Mouse (Mus musculus): ENCODE data around the gene Ddx4. TPM values are rescaled to one million over a fixed set of nuclear protein-coding genes. Genes with fewer than 3 reads are reported as not detected.

Gene Ddx4
- total RNA-seq, 2 experiments from 2014 or later = not detected

- no peak for TF ChIP-seq CTCF (IDR thresholded peaks at IDR 0.05)
- no peak overlapping the region for H3K27ac ChIP-seq
These were observed 14.3 kb upstream of the Ddx4 start for GRCm38 (mm10) chr13:112666433-112667024.

GRCm38 (mm10) chr13:112661687-112662086 is 9.4 kb upstream of the Ddx4 start:
- no peak for DNase-seq
- no peak overlapping the region; the same call in 1 of the 2 replicates for H3K4me3 ChIP-seq
- no peak overlapping the region for H3K27ac ChIP-seq
- intact Hi-C loops (cut with DNase I) = loop anchor here (5.0 kb wide), 1 partner anchor 266 kb away; the partner anchor contains the start of genes Dhx29 and Mtrex
- TF ChIP-seq CTCF (IDR thresholded peaks at IDR 0.05) = no peak

More at GRCm38 (mm10) chr13:112666433-112667024, 14.3 kb upstream of the Ddx4 start:
- DNase-seq = no peak
- intact Hi-C loops (cut with DNase I) = no loop called here
- no peak overlapping the region for H3K4me3 ChIP-seq

GRCm38 (mm10) chr13:112660574-112661381 is 8.5 kb upstream of the Ddx4 start, which contains the start of gene Slc38a9:
Gene Slc38a9, plus strand, starts transcription at chr13:112660751.
- intact Hi-C loops (cut with DNase I) = loop anchor here (5.0 kb wide), 1 partner anchor 267 kb away; the partner anchor contains the start of genes Dhx29 and Mtrex

GRCm38 (mm10) chr13:112659986-112660573 is 7.8 kb upstream of the Ddx4 start:
- no peak for DNase-seq
- intact Hi-C loops (cut with DNase I) = loop anchor here (5.0 kb wide), 1 partner anchor 267 kb away; the partner anchor contains the start of genes Dhx29 and Mtrex
- Histone ChIP-seq H3K4me3 (peak overlapping the region; percentile 78), H3K27ac (peak overlapping the region; percentile 88)
- no peak for TF ChIP-seq CTCF (IDR thresholded peaks at IDR 0.05)

More at GRCm38 (mm10) chr13:112660574-112661381, 8.5 kb upstream of the Ddx4 start, which contains the start of gene Slc38a9:
- peak within 1 kb of the TSS; percentile 78 for H3K4me3 ChIP-seq
- H3K27ac ChIP-seq = peak within 1 kb of the TSS; percentile 88
- TF ChIP-seq CTCF (IDR thresholded peaks at IDR 0.05) = no peak
- DNase-seq = peak; percentile 95

- H3K4me3 ChIP-seq = no peak overlapping the region
- no peak for TF ChIP-seq CTCF (IDR thresholded peaks at IDR 0.05)
- intact Hi-C loops (cut with DNase I) = no loop called here
- H3K27ac ChIP-seq = no peak overlapping the region
- no peak for DNase-seq
These were observed 1.1 kb downstream of the Ddx4 start for GRCm38 (mm10) chr13:112651183-112651582.

- Histone ChIP-seq H3K4me3 (no peak overlapping the region), H3K27ac (no peak overlapping the region)
- no peak for TF ChIP-seq CTCF (IDR thresholded peaks at IDR 0.05)
- DNase-seq = no peak
- intact Hi-C loops (cut with DNase I) = no loop called here
These were observed 6.6 kb downstream of the Ddx4 start for GRCm38 (mm10) chr13:112645529-112646186.

GRCm38 (mm10) chr13:112644996-112645395 is 7.3 kb downstream of the Ddx4 start:
- no peak overlapping the region for H3K4me3 ChIP-seq
- H3K27ac ChIP-seq = no peak overlapping the region
- DNase-seq = no peak
- intact Hi-C loops (cut with DNase I) = no loop called here
- TF ChIP-seq CTCF (IDR thresholded peaks at IDR 0.05) = no peak

GRCm38 (mm10) chr13:112642897-112643296 is 9.4 kb downstream of the Ddx4 start:
- H3K27ac ChIP-seq = no peak overlapping the region
- DNase-seq = no peak
- H3K4me3 ChIP-seq = no peak overlapping the region
- intact Hi-C loops (cut with DNase I) = no loop called here
- no peak for TF ChIP-seq CTCF (IDR thresholded peaks at IDR 0.05)

GRCm38 (mm10) chr13:112639111-112639510 is 13.2 kb downstream of the Ddx4 start:
- no peak overlapping the region for H3K27ac ChIP-seq
- intact Hi-C loops (cut with DNase I) = no loop called here
- no peak for TF ChIP-seq CTCF (IDR thresholded peaks at IDR 0.05)
- DNase-seq = no peak
- H3K4me3 ChIP-seq = no peak overlapping the region

- Histone ChIP-seq H3K4me3 (no peak overlapping the region), H3K27ac (no peak overlapping the region)
- no peak for DNase-seq
- no peak for TF ChIP-seq CTCF (IDR thresholded peaks at IDR 0.05)
- intact Hi-C loops (cut with DNase I) = no loop called here
These were observed 15.8 kb downstream of the Ddx4 start for GRCm38 (mm10) chr13:112636498-112636897.

GRCm38 (mm10) chr13:112635174-112635837 is 17.0 kb downstream of the Ddx4 start:
- no peak for TF ChIP-seq CTCF (IDR thresholded peaks at IDR 0.05)
- intact Hi-C loops (cut with DNase I) = no loop called here
- Histone ChIP-seq H3K27ac (no peak overlapping the region), H3K4me3 (no peak overlapping the region)
- no peak for DNase-seq

GRCm38 (mm10) chr13:112625566-112625965 is 26.7 kb downstream of the Ddx4 start:
- Histone ChIP-seq H3K4me3 (no peak overlapping the region), H3K27ac (no peak overlapping the region)
- intact Hi-C loops (cut with DNase I) = no loop called here
- no peak for DNase-seq
- TF ChIP-seq CTCF (IDR thresholded peaks at IDR 0.05) = no peak
